Mouse (Mus musculus): ENCODE results near the gene Klhl8.

Klhl8 gene

DNA sequence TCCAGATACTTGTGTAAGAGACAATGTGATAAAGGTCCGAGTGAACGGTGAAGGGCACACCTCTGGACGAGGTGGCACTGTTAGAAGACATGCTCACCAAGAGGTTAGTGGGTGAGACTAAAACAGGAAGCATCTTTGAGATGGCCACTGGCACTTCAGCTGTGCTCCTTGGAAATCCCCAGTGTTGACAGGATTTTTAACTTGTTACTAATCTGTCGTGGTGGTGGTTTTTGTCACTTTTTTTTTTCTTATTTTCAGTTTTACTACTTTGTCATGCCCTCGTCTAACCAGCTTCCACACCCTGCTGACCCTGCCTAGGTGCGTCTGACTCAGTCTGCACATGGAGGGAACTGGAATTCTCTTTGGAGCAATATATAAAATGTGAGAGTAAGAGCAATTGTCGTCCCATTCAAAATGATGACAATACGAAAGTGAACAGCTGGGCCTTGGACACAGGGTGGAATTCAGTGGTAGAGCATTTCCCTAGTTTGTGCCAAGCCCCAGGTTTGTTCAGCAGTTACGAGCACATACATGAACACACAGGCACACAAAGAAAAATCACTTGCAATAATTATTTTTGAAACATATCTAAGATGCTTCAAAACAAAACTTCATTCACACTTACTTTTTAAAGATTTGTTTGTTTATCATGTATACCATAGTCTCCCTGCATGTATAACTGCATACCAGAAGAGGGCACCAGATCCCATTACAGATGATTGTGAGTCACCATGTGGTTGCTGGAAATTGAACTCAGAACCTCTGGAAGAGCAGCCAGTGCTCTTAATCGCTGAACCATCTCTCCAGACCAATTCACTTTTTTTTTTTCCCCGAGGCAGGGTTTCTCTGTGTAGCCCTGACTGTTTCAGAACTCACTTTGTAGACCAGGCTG, 3.5 kb upstream of the Klhl8 start:
- no peak for DNase-seq

DNA sequence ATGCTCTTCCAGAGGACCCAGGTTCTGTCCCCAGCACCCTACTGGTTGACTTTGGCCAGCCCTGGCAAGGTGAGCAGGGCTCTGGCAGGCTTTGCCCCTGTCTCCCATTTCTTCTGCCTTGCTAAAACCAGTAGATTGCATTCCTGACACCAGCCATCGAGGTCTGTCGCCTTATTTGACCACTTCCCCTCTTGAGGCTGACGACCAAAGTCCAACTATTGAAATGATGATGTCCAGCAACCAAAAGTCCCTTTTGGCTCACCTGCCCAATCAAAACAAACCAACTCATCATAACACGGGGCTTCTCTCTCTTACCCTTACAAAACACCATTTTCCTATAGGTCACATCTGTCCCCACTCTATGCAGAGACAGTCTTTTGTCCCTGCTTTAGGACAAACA, 2.1 kb upstream of the Klhl8 start:
- no peak for DNase-seq

DNA sequence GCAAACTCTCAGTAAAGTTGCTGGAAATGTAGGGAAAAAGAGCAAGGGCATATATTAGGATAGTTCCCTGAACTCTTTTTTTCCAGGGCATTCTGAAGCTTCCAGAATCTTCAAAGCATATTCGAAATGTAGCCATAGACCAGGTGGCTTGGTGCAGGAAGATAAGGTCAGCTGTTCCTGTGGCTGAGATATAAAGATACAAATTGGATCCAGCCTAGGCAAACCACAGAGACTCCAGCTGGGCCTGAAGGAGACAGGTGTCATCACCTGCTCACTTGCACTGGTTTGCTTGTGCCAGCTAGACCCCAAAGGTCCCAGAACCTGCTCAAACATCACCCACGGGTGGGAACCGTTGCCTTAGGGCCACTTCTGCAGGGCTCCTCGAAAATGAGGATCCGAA, 496 bp upstream of the Klhl8 start:
- DNase-seq: no peak

DNA sequence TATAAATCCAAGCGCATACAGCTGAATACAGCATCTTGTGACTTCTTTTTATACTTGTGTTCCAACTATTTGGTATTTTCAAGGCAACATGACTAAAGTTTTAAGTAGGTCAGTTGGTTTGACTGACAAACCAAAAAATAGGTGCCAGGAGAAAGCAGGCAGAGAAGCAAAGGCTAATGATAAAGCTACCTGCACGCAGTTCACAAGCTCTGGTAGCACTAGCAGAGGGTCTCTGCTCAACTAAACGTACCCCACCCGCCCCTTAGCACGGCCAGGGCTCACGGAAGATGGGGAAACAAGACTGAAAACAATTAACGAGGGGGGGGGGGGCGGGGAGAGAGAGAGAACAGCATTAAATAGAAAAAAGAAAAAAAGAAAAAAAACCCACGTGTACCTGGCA, 903 bp downstream of the Klhl8 start:
- DNase-seq: no peak

DNA sequence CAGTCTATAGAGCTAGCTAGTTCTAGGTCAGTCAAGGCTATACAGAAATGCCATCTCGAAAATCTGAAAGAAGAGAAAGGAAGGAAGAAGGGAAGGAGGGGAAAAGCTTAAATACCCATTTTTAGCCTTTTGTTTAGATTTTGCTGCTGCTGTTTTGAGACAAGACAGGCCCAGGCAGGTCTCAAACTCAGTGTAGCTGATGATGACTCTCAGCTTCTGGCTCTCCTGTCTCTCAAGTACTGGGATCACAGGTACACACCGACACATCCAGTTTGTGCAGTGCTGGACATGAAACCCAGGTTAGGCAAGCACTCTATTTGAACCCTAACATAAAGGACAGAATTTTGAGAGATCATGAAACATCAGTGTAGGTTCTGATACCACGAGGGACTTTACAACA, 1.6 kb downstream of the Klhl8 start:
- DNase-seq: no peak

GRCm38 (mm10) chr5:103908851-103909250, 2.2 kb downstream of the Klhl8 start:
- DNase-seq: no peak

- no peak for DNase-seq
Measured at GRCm38 (mm10) chr5:103907844-103908243, 3.2 kb downstream of the Klhl8 start.

GRCm38 (mm10) chr5:103906173-103906572, 4.9 kb downstream of the Klhl8 start:
- DNase-seq: no peak

GRCm38 (mm10) chr5:103898310-103898709, 12.7 kb downstream of the Klhl8 start:
- no peak for DNase-seq

- no peak for DNase-seq
Measured at GRCm38 (mm10) chr5:103889766-103890165, 21.3 kb downstream of the Klhl8 start.

- no peak for DNase-seq
Measured at GRCm38 (mm10) chr5:103863759-103864158, 47.3 kb downstream of the Klhl8 start.

DNA sequence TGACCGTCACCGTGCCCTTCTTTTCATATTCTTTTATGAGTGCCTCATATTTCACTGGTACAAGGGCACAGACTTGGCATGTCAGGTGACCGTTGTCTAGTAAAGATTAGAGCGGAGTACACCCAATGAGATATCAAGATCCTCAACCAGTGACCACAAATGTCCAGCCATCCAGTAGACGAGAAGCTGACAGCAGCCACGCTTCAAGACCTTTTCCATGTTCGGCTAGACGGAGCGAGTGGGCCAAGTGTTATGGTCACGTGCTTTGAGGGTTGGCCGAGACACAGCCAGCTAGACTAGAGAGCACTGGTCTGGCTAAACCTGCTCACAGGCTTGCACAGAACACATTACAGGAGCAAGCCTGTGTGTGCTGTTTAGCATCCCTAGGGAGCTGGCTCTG, 50.4 kb downstream of the Klhl8 start:
- DNase-seq: no peak

GRCm38 (mm10) chr5:103857151-103857550, 53.9 kb downstream of the Klhl8 start:
- DNase-seq: no peak

GRCm38 (mm10) chr5:103856286-103857009, 54.6 kb downstream of the Klhl8 start:
- DNase-seq: peak in 1 of 2 experiments; percentile 68

GRCm38 (mm10) chr5:103855483-103856211, 55.4 kb downstream of the Klhl8 start:
- DNase-seq: no peak

- no peak for DNase-seq
Measured at GRCm38 (mm10) chr5:103854807-103855194, 56.3 kb downstream of the Klhl8 start.

GRCm38 (mm10) chr5:103854041-103854806, 56.8 kb downstream of the Klhl8 start:
- DNase-seq: no peak

DNA sequence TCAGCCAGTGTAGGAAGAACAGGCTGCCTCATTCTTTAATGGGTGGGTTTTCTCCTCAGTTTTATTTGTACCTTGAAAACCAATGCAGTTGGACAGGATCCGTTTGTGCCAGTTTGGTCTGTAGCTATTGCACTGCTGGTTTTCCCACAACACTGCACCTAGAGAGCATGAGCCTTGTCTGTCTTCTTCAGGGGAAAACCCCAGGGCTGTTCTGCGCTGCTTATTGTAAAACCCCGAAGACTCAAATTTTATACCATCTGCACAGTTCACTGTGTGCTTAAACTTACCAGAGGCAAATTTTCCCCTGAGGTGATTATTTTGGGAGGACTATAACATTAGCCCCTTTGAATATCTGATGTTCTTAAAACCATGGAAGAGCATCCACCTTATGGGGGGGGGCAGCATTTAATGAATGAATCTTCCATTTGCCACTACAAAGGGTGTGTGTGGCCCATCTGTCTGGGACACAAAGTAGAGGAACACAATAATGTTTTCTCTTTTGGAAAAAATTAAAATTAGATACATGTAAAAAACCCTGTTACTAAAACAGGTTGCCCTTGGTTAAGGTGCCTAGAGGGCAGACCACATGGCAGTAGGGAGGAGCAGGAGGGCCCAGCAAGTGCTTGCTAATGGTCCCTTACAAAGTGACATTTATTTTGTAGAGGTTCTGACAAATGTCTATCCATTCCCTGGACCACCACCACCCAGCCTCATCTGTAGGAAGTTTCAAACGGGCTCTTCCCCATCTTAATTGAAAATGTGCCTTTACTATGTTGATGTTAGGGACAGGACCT, 58.1 kb downstream of the Klhl8 start:
- DNase-seq: peak in 1 of 2 experiments; percentile 13

DNA sequence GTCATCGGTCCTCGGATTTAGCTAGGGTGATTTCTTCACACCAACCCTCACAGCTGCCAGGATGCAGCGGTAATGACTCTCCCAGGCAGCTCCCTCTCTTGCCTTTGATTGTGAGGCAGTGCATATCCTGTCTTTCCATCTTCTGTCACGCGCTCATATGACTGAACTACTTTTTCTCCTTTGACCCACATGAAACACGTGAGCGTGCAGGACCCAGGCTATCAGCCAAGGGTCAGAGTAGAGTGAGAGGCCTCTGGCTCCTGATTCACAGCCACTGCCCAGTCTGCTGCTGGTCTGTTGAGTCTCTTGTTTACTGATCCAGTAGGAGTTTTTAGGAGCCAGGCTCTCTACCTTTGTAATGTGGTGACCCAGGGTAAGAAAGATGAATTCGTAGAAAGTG, 62.5 kb downstream of the Klhl8 start:
- peak; percentile 76 to 89 for DNase-seq

DNA sequence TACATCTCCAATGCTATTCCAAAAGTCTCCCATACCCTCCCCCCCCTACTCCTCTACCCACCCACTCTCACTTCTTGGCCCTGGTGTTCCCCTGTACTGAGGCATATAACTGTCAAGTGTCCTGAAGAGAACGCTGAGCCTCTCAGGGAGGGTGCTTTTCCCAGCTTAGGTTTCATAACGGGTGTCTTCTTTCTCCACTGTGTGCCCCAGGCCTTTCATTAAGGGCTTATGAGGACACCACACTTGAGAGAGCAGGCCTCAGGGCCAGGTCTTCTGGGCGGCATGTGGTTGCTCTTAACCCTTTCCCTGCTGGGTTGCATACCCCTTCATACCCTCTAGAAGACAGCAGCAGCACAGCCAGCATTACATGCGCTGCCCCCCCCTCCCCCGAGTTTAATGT, 64.5 kb downstream of the Klhl8 start:
- DNase-seq: peak; percentile 18 to 72

GRCm38 (mm10) chr5:103846154-103846551, 64.9 kb downstream of the Klhl8 start:
- DNase-seq: no peak
